Mouse (Mus musculus) left cerebral cortex, adult 2 months (tissue): ENCODE data around the gene Aldh9a1. TPM values are rescaled to one million over a fixed set of nuclear protein-coding genes. Genes with fewer than 3 reads are reported as not detected.

Experiments used
- DNase-seq, 2 experiments: peaks; one replicate each; pipeline ENCODE4 v3.0.0; 2021 to 2022; ENCODE audit warnings: low spot score in 2 of 2, mixed read lengths in 1 of 2; ENCODE audit errors: extremely low spot score in 1 of 2
- H3K27ac ChIP-seq: fragments of 200-600 bp; 2 replicates; pipeline ENCODE4 v1.8.1; 2022
- H3K4me3 ChIP-seq: fragments of 200-600 bp; 2 replicates; pipeline ENCODE4 v1.8.1; 2022
- CTCF ChIP-seq: fragments of 200-600 bp; IDR thresholded peaks from 2 replicates; pipeline ENCODE4 v1.8.1; 2022; ENCODE audit warnings: antibody characterized with exemption, mild to moderate bottlenecking, moderate library complexity
- intact Hi-C: fragments of 180-260 bp; cut with DNase I; formaldehyde crosslinking; loops from one replicate; pipeline ENCODE4 v1.15.1; 2025
- microRNA-seq, 2 experiments: library from miRNA; unstranded; fragments of <30 nt; microRNA quantifications; one replicate each; pipeline ENCODE4 v1.2.0; 2021
- total RNA-seq, 2 experiments: library from RNA; stranded (reverse); gene quantifications; 2 replicates each; pipeline ENCODE4 v1.2.3; 2021

The Aldh9a1 gene
- total RNA-seq, 2 experiments from 2014 or later: 17.4 to 20.4 TPM

DNA sequence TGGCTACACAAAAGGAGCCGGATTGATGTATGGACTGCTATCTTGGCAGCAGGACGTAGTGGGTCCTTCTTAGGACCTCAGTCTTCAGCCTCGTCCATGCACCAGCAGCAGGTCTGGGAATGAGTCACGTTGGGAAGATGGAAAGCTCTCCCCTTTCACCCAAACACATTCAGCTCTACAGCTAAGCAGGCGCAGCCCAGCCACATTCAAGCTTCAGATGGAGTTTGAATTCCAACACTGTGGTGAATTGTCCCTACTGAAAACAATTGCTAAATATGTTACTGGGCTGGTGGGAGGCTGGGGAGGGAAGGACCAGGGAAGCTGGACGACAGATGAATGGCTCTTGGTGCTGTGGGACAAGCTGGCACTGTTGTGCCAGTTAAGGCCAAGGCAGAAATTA is 38.8 kb downstream of the Aldh9a1 start:
- DNase-seq: no peak
- Histone ChIP-seq H3K27ac (no peak overlapping the region), H3K4me3 (no peak overlapping the region)
- no peak for TF ChIP-seq CTCF
- intact Hi-C loops: no loop called here

DNA sequence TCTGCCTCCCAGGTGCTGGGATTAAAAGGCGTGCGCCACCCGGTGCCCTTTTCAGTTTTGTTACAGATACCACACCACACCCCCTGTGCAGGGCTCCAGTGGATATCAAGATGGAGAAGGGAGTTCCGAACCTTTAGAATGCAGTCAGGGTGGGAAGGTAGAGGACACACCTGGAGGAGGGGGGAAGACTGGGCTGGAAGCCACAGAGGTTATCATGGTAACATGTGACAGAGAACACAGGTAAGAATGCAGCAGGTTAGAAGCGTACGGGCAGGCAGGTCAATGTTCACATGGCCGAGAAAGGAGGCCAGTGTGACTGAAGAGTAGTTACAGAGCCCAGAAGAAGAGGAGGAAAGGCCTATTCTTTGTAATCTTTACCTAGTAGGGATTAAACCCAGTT is 39.8 kb downstream of the Aldh9a1 start:
- no peak overlapping the region for H3K27ac ChIP-seq
- no peak overlapping the region for H3K4me3 ChIP-seq
- DNase-seq: no peak
- TF ChIP-seq CTCF: no peak
- intact Hi-C loops: no loop called here

- intact Hi-C loops: loop anchor here (5.0 kb wide), 1 partner anchor 168 kb away; no protein-coding TSS in a partner anchor
- H3K27ac ChIP-seq: no peak overlapping the region
- H3K4me3 ChIP-seq: no peak overlapping the region
- no peak for DNase-seq
- no peak for TF ChIP-seq CTCF
Observed at GRCm38 (mm10) chr1:167390381-167390780, 40.6 kb downstream of the Aldh9a1 start.

DNA sequence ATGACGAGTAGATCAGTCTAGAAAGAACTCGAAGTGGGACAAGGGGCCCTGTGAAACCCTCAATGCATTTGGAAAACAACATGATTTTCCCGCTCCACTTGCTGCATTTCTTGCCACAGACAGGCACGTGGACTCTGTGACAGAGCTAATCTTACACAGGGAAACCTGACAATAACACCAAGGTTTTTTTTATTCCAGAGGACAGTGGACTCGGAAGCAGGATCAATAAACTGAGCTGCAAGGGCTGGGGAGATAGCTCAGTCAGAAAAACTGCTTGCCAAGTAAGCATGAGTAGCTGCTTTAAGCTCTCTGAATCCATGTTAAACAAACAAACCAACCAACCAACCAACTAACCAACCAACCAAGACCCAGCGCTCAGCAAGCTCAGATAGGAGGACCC is 41.5 kb downstream of the Aldh9a1 start:
- intact Hi-C loops: loop anchor here (5.0 kb wide), 1 partner anchor 169 kb away; no protein-coding TSS in a partner anchor
- Histone ChIP-seq H3K4me3 (no peak overlapping the region), H3K27ac (no peak overlapping the region)
- DNase-seq: no peak
- no peak for TF ChIP-seq CTCF

DNA sequence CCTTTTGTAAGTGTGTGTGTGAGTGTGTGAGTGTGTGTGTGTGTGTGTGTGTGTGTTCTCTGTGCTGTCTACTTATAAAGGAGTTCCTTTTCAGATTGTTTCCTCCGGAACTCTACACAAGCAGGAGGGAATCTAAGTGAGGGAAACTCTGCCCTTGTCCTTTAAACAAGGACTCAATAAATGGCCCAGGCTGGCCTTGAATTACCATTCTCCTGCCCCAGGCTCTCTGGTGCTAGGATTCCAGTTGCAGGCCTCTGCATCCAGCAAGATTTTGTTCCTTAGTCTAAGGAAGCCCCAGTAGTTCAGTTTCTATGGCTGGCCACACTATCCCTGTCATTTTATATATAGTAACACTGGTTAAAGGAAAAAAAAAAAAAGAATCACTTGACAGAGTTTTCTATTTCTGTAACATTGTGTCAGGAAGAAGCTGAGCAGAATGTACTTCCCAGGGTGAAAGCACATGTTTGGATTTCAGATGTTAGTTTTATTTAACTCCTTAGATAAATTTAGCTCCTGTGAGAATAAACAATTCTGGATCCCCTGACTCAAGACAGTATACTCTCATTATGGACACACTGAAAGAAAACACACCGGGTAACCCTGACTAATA is 42.3 kb downstream of the Aldh9a1 start:
- peak overlapping the region; percentile 75 for H3K4me3 ChIP-seq
- intact Hi-C loops: loop anchor here (5.0 kb wide), 1 partner anchor 170 kb away; no protein-coding TSS in a partner anchor
- no peak for DNase-seq
- peak overlapping the region; percentile 82 for H3K27ac ChIP-seq
- no peak for TF ChIP-seq CTCF

- peak overlapping the region; percentile 82 for H3K27ac ChIP-seq
- peak overlapping the region; percentile 75 for H3K4me3 ChIP-seq
- no peak for TF ChIP-seq CTCF
- DNase-seq: peak; percentile 16 to 24
- intact Hi-C loops: loop anchor here (5.0 kb wide), 1 partner anchor 170 kb away; no protein-coding TSS in a partner anchor
Observed at GRCm38 (mm10) chr1:167392687-167393086, 42.9 kb downstream of the Aldh9a1 start.

DNA sequence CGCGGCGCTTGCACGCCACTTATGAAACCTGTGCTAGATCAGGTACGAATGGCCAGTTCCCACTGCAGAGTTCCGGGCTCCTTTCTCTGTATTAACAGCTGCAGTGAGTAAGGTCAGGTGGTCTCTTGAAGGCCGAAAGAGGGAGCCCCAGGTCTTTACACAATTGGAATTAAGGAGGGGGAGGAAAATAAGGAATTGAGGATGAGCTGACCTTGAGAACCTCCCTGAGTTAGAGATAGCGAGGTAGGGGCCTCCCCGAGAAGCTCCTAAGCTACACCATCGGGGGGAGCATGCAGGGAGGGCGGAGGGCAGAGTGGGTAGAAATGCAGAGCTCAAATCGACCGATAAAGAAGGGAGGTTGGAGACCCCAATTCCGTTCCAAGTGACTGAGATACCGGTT is 43.5 kb downstream of the Aldh9a1 start:
- no peak for TF ChIP-seq CTCF
- H3K4me3 ChIP-seq: peak overlapping the region; percentile 75
- peak overlapping the region; percentile 82 for H3K27ac ChIP-seq
- intact Hi-C loops: loop anchor here (5.0 kb wide), 1 partner anchor 171 kb away; no protein-coding TSS in a partner anchor
- no peak for DNase-seq

GRCm38 (mm10) chr1:167393683-167394492 is 44.1 kb downstream of the Aldh9a1 start, which contains the start of gene Mgst3:
Gene Mgst3 (minus strand): TSS chr1:167393841.
- TF ChIP-seq CTCF: peak; percentile 71
- DNase-seq: peak; percentile 93 to 95
- peak within 1 kb of the TSS; percentile 75 for H3K4me3 ChIP-seq
- peak within 1 kb of the TSS; percentile 82 for H3K27ac ChIP-seq
- intact Hi-C loops: loop anchor here (1.0 to 5.0 kb wide), 2 partner anchors 24 to 172 kb away; no protein-coding TSS in a partner anchor

GRCm38 (mm10) chr1:167405237-167405636 is 55.4 kb downstream of the Aldh9a1 start:
- no peak overlapping the region for H3K4me3 ChIP-seq
- TF ChIP-seq CTCF: no peak
- DNase-seq: no peak
- intact Hi-C loops: no loop called here
- no peak overlapping the region for H3K27ac ChIP-seq

DNA sequence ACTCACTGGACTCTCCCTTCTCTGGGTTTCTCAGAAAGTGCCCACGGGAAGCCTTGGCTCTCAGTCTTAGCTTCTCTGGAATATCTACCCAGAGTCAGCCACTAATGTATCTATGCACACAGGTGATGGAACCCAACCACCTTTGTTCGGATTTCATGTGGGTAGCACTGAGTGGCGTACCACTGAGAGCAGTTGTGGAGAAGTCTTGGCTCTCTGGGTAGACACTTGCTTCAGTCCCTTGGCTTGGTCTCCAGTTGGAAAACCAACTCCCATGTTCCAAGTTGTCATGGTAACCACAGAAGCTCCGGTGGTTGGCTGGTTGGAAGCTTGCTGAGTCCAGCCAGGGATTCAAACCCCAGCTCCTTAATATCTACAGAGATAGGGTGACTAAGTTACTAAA is 59.8 kb downstream of the Aldh9a1 start:
- DNase-seq: no peak
- intact Hi-C loops: no loop called here
- Histone ChIP-seq H3K4me3 (no peak overlapping the region), H3K27ac (no peak overlapping the region)
- no peak for TF ChIP-seq CTCF

- Histone ChIP-seq H3K27ac (no peak overlapping the region), H3K4me3 (no peak overlapping the region)
- no peak for DNase-seq
- TF ChIP-seq CTCF: no peak
- intact Hi-C loops: loop anchor here (5.0 kb wide), 1 partner anchor 510 kb away; no protein-coding TSS in a partner anchor
Observed at GRCm38 (mm10) chr1:167411991-167412715, 62.4 kb downstream of the Aldh9a1 start.

DNA sequence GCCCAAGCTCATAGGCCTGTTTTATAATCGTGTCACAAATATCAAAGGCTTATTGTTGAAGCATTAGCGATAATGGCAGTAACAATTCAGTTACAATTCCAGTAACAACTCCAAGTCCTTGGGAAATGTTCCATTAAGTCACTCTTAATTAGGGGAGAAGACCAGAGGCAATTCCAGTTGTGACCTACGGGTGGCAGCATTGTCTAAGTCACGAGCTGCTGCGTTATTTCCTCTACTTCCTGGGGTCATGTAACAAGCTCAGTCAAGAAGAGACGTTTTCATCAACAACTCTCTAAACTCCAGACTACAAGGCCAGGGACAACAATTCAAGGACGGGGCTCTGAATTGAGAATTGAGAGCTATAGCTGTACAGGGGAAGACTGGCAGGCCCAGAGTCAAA is 65.1 kb downstream of the Aldh9a1 start:
- intact Hi-C loops: loop anchor here (1.0 to 5.0 kb wide), 2 partner anchors 222 to 507 kb away; no protein-coding TSS in a partner anchor
- Histone ChIP-seq H3K4me3 (no peak overlapping the region), H3K27ac (no peak overlapping the region)
- TF ChIP-seq CTCF: peak; percentile 95
- DNase-seq: peak; percentile 75

Small RNA genes lying within 50 kb of the gene (microRNA-seq; reads per million reads assigned to microRNA genes)
- 0.24 to 0.73 reads per million in 2 experiments for gene Gm25911

Other genes starting within 250 kb of the Aldh9a1 start
- gene Uck2, start 64.7 kb upstream of the Aldh9a1 start, total RNA-seq: 10 to 100 TPM; 30.9 to 42.1 TPM
- gene Tmco1, start 41.6 kb upstream of the Aldh9a1 start, total RNA-seq: 10 to 100 TPM; 43.2 to 50.3 TPM
- gene Mgst3, start 43.9 kb downstream of the Aldh9a1 start, total RNA-seq: 10 to 100 TPM; 93.9 to 94.5 TPM
- gene Lrrc52, start 116.8 kb downstream of the Aldh9a1 start, total RNA-seq: not detected
- gene Rxrg, start 248.4 kb downstream of the Aldh9a1 start, total RNA-seq: 10 to 100 TPM in 1 of 2 experiments, 1 to 10 TPM in 1; 6.7 to 13.0 TPM